23 mouse cellular contexts compared by ENCODE assay signal in the genomic region with DNA sequence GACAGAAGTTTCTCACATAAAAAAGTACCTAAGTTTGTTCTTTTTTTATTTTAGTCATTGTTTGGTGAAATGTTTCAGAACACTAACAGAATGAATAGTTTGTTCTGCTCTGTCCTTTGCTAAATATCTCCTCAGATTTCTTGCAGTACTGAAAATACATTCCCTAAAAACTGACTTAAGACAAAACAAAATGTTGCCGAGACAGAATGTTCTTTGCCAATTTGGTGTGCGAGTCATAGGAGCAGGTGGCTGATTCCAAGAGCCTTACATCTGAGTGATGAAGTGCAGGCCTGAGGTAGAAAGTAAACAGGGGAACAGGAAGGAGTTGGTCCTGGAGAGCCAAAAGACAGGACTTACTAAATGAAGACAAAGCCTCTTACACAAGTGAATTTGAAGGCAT.
"Had no signal": no experiment of that assay in that cellular context is flagged by ENCODE, and none has a peak within 500 bp of the region (broad histone marks: within the 10 kb centered on the region; RNA-seq: fewer than 3 reads in every experiment).

No protein-coding gene starts in this region.

- H3K4me2 ChIP-seq: limb, embryonic 13.5 days; liver, embryonic 12.5 days; liver, embryonic 15.5 days; lung, embryonic 15.5 days; midbrain, embryonic 12.5 days; midbrain, embryonic 15.5 days; neural tube, embryonic 12.5 days; neural tube, embryonic 15.5 days had no signal

- H3K4me3 ChIP-seq: layer of hippocampus, adult 2 months; limb, embryonic 13.5 days; liver, embryonic 12.5 days; liver, embryonic 15.5 days; lung, embryonic 15.5 days; midbrain, embryonic 12.5 days; midbrain, embryonic 15.5 days; neural tube, embryonic 12.5 days; neural tube, embryonic 15.5 days had no signal

- ATAC-seq: liver, embryonic 12.5 days; midbrain, embryonic 15.5 days had no signal

- H3K9me3 ChIP-seq: limb, embryonic 13.5 days; liver, embryonic 12.5 days; liver, embryonic 15.5 days; lung, embryonic 15.5 days; midbrain, embryonic 12.5 days; midbrain, embryonic 15.5 days; neural tube, embryonic 12.5 days; neural tube, embryonic 15.5 days had no signal

- H3K9ac ChIP-seq: limb, embryonic 13.5 days; liver, embryonic 12.5 days; liver, embryonic 15.5 days; lung, embryonic 15.5 days; midbrain, embryonic 12.5 days; midbrain, embryonic 15.5 days; neural tube, embryonic 12.5 days; neural tube, embryonic 15.5 days had no signal

- H3K27ac ChIP-seq: kidney, postnatal 0 days; layer of hippocampus, adult 2 months; limb, embryonic 13.5 days; liver, embryonic 12.5 days; liver, embryonic 15.5 days; lung, embryonic 15.5 days; macrophage; midbrain, embryonic 12.5 days; midbrain, embryonic 15.5 days; neural tube, embryonic 12.5 days; neural tube, embryonic 15.5 days; stomach, postnatal 0 days had no signal

- H3K4me1 ChIP-seq: limb, embryonic 13.5 days; liver, embryonic 12.5 days; liver, embryonic 15.5 days; lung, embryonic 15.5 days; midbrain, embryonic 12.5 days; midbrain, embryonic 15.5 days; neural tube, embryonic 12.5 days; neural tube, embryonic 15.5 days had no signal

- H3K27me3 ChIP-seq: limb, embryonic 13.5 days; liver, embryonic 12.5 days; liver, embryonic 15.5 days; lung, embryonic 15.5 days; midbrain, embryonic 12.5 days; midbrain, embryonic 15.5 days; neural tube, embryonic 12.5 days; neural tube, embryonic 15.5 days had no signal

- DNase-seq: kidney, postnatal 25 days; left cerebral cortex, postnatal 4 days; liver; lung, adult 18-20 months; lung, postnatal 14 days; right cerebral cortex, adult 18-20 months; right cerebral cortex, postnatal 14 days; right cerebral cortex, postnatal 4 days; thymus, adult 2 months; thymus, postnatal 14 days; thymus, postnatal 4 days had no signal

- H3K36me3 ChIP-seq: limb, embryonic 13.5 days; liver, embryonic 12.5 days; liver, embryonic 15.5 days; lung, embryonic 15.5 days; midbrain, embryonic 12.5 days; midbrain, embryonic 15.5 days; neural tube, embryonic 12.5 days; neural tube, embryonic 15.5 days had no signal
